Mouse (Mus musculus) embryonic fibroblast, embryonic 13.5 days (primary cell): ENCODE results near the gene A130010J15Rik. TPM values are rescaled to one million over a fixed set of nuclear protein-coding genes. Genes with fewer than 3 reads are reported as not detected.

Experiments
- H3K27ac ChIP-seq: 2 replicates; pipeline ENCODE4 v1.5.1; 2012; ENCODE audit warnings: low read length, control low read depth, inconsistent platforms; ENCODE audit not compliant: insufficient read depth
- H3K4me1 ChIP-seq: 2 replicates; pipeline ENCODE4 v1.6.1; 2011; ENCODE audit warnings: low read length; ENCODE audit not compliant: control insufficient read depth, insufficient read depth
- H3K4me3 ChIP-seq: 2 replicates; pipeline ENCODE4 v1.5.1; 2011; ENCODE audit warnings: mild to moderate bottlenecking, control low read depth, low read length; ENCODE audit not compliant: insufficient read depth
- CTCF ChIP-seq: IDR thresholded peaks from 2 replicates; pipeline ENCODE4 v1.5.1; 2011; ENCODE audit warnings: mild to moderate bottlenecking, control low read depth, low read length, moderate library complexity, borderline replicate concordance; ENCODE audit not compliant: insufficient read depth
- POLR2A ChIP-seq: IDR thresholded peaks from 2 replicates; pipeline ENCODE4 v1.6.1; 2011; ENCODE audit warnings: low read depth, mild to moderate bottlenecking, control low read depth, low read length, moderate library complexity
- polyA plus RNA-seq: library from polyadenylated mRNA; stranded (reverse); fragments of >200 nt; gene quantifications from 2 replicates; pipeline ENCODE4 v1.2.4, GENCODE M21; 2011; ENCODE audit warnings: low read depth; ENCODE audit not compliant: missing spikeins, insufficient read length

A130010J15Rik gene
- polyA plus RNA-seq, 1 experiment, result 10.7 TPM

DNA sequence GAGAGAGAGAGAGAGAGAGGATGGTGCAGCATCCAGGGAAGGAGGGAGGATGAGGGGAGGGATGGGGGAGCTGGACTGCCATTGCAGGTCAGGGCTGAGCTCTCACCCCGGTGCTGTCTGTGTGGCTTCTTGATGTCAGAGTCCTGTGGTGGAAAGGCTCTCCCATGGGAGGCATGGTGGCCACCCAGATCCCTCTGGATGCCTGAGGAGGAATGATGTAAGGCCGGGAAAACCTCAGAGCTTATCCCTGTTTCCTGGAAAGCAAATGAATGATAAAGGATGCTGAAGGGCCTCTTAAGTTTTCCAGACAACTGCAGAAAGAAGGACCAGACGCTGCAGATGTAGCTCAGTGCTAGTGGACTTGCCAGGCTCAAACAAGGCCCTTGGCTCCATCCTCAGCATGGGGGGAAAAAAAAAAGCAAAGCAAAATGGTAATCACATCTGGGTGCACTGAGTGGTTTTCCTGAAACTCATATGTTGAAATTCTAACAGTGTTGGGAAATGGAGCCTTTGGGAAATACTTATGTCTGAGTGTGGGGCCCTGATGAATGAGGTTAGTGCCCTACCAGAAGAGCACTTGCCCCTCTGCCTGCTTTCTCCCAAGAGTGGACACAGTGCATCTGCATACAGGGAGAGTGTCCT is 27.4 kb downstream of the A130010J15Rik start:
- TF ChIP-seq CTCF, result no peak
- no peak for TF ChIP-seq POLR2A
- H3K4me1 ChIP-seq, result 0 out of 2 replicates have a peak, but pooled peaks cover under 1% of the 10 kb centered on the region
- no peak overlapping the region for H3K27ac ChIP-seq
- H3K4me3 ChIP-seq, result no peak overlapping the region

DNA sequence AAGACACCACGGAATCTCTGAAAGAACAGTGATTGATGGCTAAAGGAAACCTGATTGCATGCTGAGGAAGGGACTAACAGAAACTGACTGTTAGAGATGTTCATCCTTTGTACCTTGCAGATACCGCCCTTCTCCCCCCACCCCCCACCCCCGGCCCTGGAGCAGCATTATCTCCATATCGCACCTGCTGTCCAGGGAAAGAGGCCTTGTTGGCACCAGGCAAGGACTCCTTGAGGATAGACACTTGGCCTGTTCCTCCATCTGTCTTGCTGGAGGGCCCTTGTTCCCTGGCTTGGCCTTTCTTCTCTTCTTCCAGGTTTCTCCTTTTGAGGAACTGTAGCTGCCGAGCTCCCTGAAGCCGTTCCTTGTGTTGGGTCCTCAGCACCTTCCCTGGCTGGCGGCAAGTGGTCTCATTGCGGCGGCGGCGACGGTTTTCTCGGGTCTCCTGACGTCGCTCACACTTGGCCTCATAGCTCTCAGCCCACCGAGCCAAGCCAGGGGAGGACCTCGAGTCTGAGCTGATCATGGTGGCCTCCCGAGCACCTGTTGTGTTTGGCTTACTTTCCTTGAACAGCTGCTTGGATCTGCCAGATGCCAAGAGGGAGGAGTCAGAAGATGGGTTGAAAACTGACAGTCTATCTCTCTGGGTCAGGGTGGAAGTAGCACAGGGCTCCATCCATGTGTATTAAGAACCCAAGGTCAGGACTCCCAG is 29.8 kb downstream of the A130010J15Rik start:
- no peak for TF ChIP-seq CTCF
- no peak for TF ChIP-seq POLR2A
- no peak overlapping the region for H3K4me3 ChIP-seq
- no peak overlapping the region for H3K27ac ChIP-seq
- H3K4me1 ChIP-seq, result no peaks in the 10 kb centered on the region

DNA sequence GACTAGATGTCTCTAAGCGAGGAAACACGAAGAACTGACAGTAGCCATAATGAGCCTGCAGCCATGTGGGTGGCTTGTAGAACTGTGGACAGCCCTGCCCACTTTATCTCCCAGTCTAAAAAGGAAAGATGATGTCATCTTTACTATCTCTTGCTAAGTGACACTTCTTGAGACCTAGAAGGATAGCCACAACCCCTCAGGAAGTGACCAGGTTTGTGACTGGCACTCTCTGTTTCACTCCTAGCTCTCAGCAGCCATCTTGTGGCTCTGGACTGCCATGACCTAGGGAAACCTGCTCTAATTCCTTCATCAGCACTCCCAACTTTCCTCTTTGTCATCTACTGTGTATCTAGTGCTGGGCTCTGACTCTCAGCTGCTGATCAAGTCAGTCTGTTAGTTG is 30.5 kb downstream of the A130010J15Rik start:
- H3K27ac ChIP-seq, result no peak overlapping the region
- H3K4me3 ChIP-seq, result no peak overlapping the region
- no peaks in the 10 kb centered on the region for H3K4me1 ChIP-seq
- TF ChIP-seq CTCF (no peak), POLR2A (no peak)

DNA sequence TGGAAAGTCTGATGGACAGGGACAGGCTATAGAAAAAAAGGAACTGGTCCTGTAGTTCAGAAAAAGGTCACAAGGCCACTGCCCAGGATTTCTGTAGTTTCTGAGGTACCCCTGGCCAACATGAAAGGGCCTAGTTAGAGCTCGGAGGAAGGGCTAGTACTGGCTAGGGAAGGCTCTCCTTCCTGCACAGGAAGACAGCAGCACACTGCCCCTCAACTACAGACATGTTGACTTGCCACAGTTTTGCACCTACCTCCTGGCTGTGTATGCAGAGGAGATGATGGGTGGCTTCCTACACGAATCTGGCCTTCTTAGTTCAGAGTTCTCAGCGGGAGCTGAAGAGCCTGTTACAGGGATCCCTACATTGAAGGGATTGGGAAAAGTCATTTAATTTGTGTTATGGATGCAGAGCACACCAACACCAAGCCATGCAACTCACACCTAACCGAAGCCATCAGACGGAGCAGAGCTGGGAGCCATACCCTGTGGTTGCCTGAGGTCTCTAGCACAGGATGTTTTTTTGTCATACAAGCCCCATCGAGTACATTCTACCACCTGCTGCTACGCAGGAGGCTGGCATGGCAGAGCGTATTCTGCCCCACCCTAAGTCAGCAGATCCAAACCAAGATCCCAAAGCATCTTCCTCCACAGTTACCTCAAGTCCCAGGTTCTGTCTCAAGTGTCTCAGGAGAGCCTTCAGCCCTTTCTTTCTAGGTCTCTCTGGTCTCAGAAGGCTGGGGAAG is 33.0 kb downstream of the A130010J15Rik start:
- Histone ChIP-seq H3K27ac (no peak overlapping the region), H3K4me1 (no peaks in the 10 kb centered on the region), H3K4me3 (no peak overlapping the region)
- TF ChIP-seq POLR2A, result no peak
- TF ChIP-seq CTCF, result no peak

DNA sequence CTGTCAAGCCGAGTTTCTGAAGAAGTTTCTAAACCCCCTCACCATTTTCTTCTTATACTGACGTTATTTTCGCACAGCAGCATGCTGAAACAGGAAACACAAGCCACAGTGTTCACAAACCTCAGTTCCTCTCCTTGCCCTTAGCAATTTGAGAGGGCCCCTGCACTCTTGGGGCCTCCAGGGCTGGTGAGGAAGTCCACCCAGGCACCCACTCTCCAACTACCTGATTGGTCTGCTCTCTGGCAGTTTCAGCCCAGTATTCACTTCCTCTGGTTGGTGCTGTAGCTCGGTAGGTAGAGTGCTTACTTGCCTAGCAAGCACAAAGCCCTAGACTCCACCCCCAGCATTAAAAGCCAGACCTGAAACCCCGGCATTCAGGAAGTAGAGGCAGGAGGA is 33.5 kb downstream of the A130010J15Rik start, which contains the start of gene Traf3ip3:
Traf3ip3 (minus strand) TSS at position 321 of the 396 bp plus-strand sequence.
- TF ChIP-seq CTCF (no peak), POLR2A (no peak)
- Histone ChIP-seq H3K4me1 (no peaks in the 10 kb centered on the region), H3K4me3 (no peak within 1 kb of the TSS), H3K27ac (no peak within 1 kb of the TSS)

DNA sequence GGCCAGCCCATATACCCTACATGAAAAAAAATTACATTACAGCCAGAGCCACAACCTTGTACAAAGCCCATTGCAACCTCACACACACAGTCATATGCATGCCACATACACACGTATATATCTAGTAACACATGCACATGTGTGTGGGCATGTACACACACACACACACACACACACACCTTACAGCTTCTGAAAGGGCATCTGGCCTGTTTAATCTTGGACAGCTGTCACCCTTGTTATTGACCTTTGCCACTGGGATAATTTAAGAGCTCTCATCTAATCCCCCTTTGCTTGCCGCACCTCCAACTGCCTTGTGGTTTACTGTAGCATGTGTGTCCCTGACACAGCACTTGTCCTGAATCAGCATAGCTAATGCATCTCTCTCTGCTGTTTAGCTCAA is 36.0 kb downstream of the A130010J15Rik start:
- no peak overlapping the region for H3K27ac ChIP-seq
- H3K4me3 ChIP-seq, result no peak overlapping the region
- TF ChIP-seq CTCF (no peak), POLR2A (no peak)
- H3K4me1 ChIP-seq, result no peaks in the 10 kb centered on the region

DNA sequence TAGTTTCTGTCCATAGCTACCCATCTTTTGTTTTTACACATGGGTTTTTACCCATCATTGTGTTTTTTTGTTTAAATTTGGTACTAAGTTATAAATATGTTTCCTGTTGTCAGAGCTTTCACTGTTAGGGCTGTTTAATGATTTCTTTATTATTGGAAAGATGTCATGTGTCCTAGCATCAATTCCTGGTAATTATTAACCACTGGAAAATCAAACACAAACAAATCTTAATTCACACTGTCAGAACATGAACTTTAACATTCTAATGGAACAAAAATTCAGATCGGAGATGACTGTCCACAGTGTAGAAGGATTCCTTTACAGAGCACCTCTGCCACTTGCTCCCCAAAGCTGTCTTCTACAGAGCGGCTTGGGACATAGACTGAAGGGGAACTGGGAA is 37.6 kb downstream of the A130010J15Rik start:
- Histone ChIP-seq H3K4me1 (no peaks in the 10 kb centered on the region), H3K27ac (no peak overlapping the region), H3K4me3 (no peak overlapping the region)
- no peak for TF ChIP-seq POLR2A
- TF ChIP-seq CTCF, result no peak

DNA sequence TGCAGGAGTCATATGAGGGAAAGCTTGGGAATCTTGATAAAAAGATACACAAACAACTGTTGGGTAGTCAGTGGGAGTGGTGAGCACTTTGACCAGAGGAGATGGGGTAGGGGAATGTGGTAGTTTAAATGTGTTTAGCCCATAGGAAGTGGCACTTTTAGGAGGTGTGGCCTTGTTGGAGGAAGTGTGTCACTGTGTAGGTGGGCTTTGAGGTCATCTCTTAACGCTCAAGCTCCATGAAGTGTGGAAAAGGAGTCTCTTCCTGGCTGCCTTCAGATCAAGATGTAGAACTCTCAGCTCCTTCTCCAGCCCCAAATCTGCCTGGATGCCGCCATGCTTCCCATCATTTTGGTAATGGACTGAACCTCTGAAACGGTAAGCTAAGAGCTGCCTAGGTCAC is 39.7 kb downstream of the A130010J15Rik start, which contains the start of gene Lamb3:
Lamb3 (plus strand) TSS at position 197 of the 400 bp plus-strand sequence.
- H3K27ac ChIP-seq, result no peak within 1 kb of the TSS
- no peak within 1 kb of the TSS for H3K4me3 ChIP-seq
- no peaks in the 10 kb centered on the region for H3K4me1 ChIP-seq
- TF ChIP-seq CTCF, result no peak
- TF ChIP-seq POLR2A, result no peak

DNA sequence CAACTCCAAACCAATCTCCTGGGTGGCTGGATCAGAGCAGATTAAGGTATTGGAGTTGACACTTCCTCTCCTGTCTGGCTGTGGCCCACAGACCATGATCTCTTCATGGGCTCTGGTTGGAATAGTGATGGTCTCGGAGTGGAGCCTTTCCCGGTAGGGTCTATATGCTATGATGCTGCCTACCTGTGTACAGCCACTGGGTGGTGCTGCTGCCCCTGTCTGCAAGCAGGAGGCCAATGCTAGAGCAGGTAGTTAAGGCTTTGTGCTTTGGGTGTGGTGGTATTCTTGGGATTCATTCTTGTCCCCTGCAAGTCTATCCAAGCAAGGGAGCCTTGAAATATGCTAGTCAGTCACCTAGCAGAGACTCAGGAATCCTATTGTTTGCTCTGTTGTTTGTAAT is 40.3 kb downstream of the A130010J15Rik start:
- TF ChIP-seq POLR2A, result no peak
- TF ChIP-seq CTCF, result peak; percentile 94
- H3K4me1 ChIP-seq, result no peaks in the 10 kb centered on the region
- H3K27ac ChIP-seq, result no peak overlapping the region
- H3K4me3 ChIP-seq, result no peak overlapping the region

DNA sequence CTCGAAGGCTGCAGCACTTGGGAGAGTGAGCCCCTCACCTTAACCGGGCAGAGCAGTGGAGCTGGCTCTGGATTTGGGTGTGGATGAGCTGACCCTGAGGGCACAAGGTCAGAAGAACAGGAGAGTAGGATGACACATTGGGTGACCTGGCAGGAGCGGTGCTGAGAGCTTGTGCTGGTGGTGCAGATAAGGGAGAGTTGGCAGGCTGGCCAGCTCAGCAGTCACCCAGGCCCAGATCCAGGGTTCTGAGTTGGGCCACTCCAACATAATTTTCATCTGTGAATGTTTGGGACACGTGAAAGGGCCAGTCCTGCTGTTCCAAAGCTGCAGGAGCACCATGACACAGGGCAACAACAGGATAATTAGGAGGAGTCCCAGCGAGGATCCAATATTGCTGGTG is 43.5 kb downstream of the A130010J15Rik start:
- TF ChIP-seq CTCF (no peak), POLR2A (no peak)
- no peaks in the 10 kb centered on the region for H3K4me1 ChIP-seq
- no peak overlapping the region for H3K27ac ChIP-seq
- no peak overlapping the region for H3K4me3 ChIP-seq
